Mouse (Mus musculus) MEL (cell line): Measurements from ENCODE around the gene Olfr1154. TPM values are rescaled to one million over a fixed set of nuclear protein-coding genes. Genes with fewer than 3 reads are reported as not detected.

Experiments used
- DNase-seq: peaks from one replicate; pipeline ENCODE4 v3.0.0; 2011; ENCODE audit warnings: low read depth, low spot score
- H3K27ac ChIP-seq: 2 replicates; pipeline ENCODE4 v1.5.1; 2012; ENCODE audit warnings: low read depth, mild to moderate bottlenecking, control low read depth, low read length, moderate library complexity; ENCODE audit not compliant: control insufficient read depth
- H3K27me3 ChIP-seq, 2 experiments: fragments of 150-350 bp in 1 of 2; sonication (generic) in 1 of 2; 2 replicates each; pipeline ENCODE4 v1.6.1; 2012; ENCODE audit warnings: low read length in 2 of 2, mild to moderate bottlenecking in 2 of 2, improper control_type of control experiment in 1 of 2, moderate library complexity in 1 of 2; ENCODE audit not compliant: insufficient read depth in 2 of 2, control insufficient read depth in 1 of 2
- H3K36me3 ChIP-seq, 2 experiments: 2 replicates each; pipeline ENCODE4 v1.6.1; 2012 to 2014; ENCODE audit warnings: low read length in 2 of 2, improper control_type of control experiment in 1 of 2, inconsistent platforms in 1 of 2, mild to moderate bottlenecking in 1 of 2; ENCODE audit not compliant: insufficient read depth in 2 of 2, control insufficient read depth in 1 of 2
- H3K4me1 ChIP-seq, 2 experiments: fragments of 150-350 bp in 1 of 2; sonication (generic) in 1 of 2; 2 replicates each; pipeline ENCODE4 v1.6.1; 2012; ENCODE audit warnings: low read length in 2 of 2, improper control_type of control experiment in 1 of 2, mild to moderate bottlenecking in 1 of 2; ENCODE audit not compliant: insufficient read depth in 2 of 2, control insufficient read depth in 1 of 2
- H3K4me3 ChIP-seq, 2 experiments: fragments of 150-350 bp in 1 of 2; sonication (generic) in 1 of 2; 2 replicates each; pipeline ENCODE4 v1.5.1; 2012; ENCODE audit warnings: low read depth in 2 of 2, low read length in 2 of 2, mild to moderate bottlenecking in 2 of 2, moderate library complexity in 2 of 2, control low read depth in 1 of 2, improper control_type of control experiment in 1 of 2; ENCODE audit not compliant: control insufficient read depth in 1 of 2, insufficient read depth in 1 of 2
- H3K79me2 ChIP-seq: 2 replicates; pipeline ENCODE4 v1.6.1; 2012; ENCODE audit warnings: mild to moderate bottlenecking, low read length, moderate library complexity; ENCODE audit not compliant: control insufficient read depth, poor library complexity, insufficient read depth
- H3K9ac ChIP-seq: 2 replicates; pipeline ENCODE4 v1.6.1; 2012; ENCODE audit warnings: low read depth, mild to moderate bottlenecking, control low read depth, low read length, moderate library complexity; ENCODE audit not compliant: control insufficient read depth, poor library complexity, severe bottlenecking
- H3K9me3 ChIP-seq: fragments of 150-350 bp; sonication (generic); replicated peaks from 2 replicates; pipeline ENCODE4 v1.6.1; 2012; ENCODE audit warnings: mild to moderate bottlenecking, low read length, improper control_type of control experiment, moderate library complexity; ENCODE audit not compliant: insufficient read depth
- BHLHE40 ChIP-seq: IDR thresholded peaks from 2 replicates; pipeline ENCODE4 v1.6.1; 2012; ENCODE audit warnings: low read depth, mild to moderate bottlenecking, inconsistent platforms, low read length, improper control_type of control experiment, borderline replicate concordance
- CHD2 ChIP-seq: IDR thresholded peaks from 2 replicates; pipeline ENCODE4 v1.6.1; 2011; ENCODE audit warnings: low read length, improper control_type of control experiment
- ETS1 ChIP-seq: IDR thresholded peaks from 2 replicates; pipeline ENCODE4 v1.6.1; 2012; ENCODE audit warnings: low read depth, mild to moderate bottlenecking, inconsistent platforms, low read length, improper control_type of control experiment, moderate library complexity
- GABPA ChIP-seq: IDR thresholded peaks from 2 replicates; pipeline ENCODE4 v1.6.1; 2012; ENCODE audit warnings: low read depth, mild to moderate bottlenecking, inconsistent platforms, low read length, improper control_type of control experiment, moderate library complexity
- HCFC1 ChIP-seq: IDR thresholded peaks from 2 replicates; pipeline ENCODE4 v1.6.1; 2012; ENCODE audit warnings: low read depth, mild to moderate bottlenecking, inconsistent platforms, low read length, improper control_type of control experiment, moderate library complexity
- MAX ChIP-seq: IDR thresholded peaks from 2 replicates; pipeline ENCODE4 v1.6.1; 2011; ENCODE audit warnings: low read length, improper control_type of control experiment
- MEF2A ChIP-seq: IDR thresholded peaks from 2 replicates; pipeline ENCODE4 v1.6.1; 2014; ENCODE audit warnings: low read depth, mild to moderate bottlenecking, inconsistent platforms, low read length, improper control_type of control experiment; ENCODE audit not compliant: poor library complexity, insufficient replicate concordance, severe bottlenecking; ENCODE audit errors: extremely low read depth
- MXI1 ChIP-seq: IDR thresholded peaks from 2 replicates; pipeline ENCODE4 v1.6.1; 2011; ENCODE audit warnings: mild to moderate bottlenecking, low read depth, low read length, improper control_type of control experiment
- MYC ChIP-seq: IDR thresholded peaks from 2 replicates; pipeline ENCODE4 v1.6.1; 2011; ENCODE audit warnings: low read depth, mild to moderate bottlenecking, low read length, improper control_type of control experiment, moderate library complexity
- POLR2AphosphoS2 ChIP-seq: IDR thresholded peaks from 2 replicates; pipeline ENCODE4 v1.6.1; 2011; ENCODE audit warnings: low read length, improper control_type of control experiment
- POLR2AphosphoS5 ChIP-seq: IDR thresholded peaks from 2 replicates; pipeline ENCODE4 v1.6.1; 2012; ENCODE audit warnings: low read depth, borderline replicate concordance, mild to moderate bottlenecking, inconsistent platforms, low read length, moderate library complexity, mixed read lengths
- TCF12 ChIP-seq: IDR thresholded peaks from 2 replicates; pipeline ENCODE4 v1.6.1; 2014; ENCODE audit warnings: low read depth, mild to moderate bottlenecking, inconsistent platforms, low read length, improper control_type of control experiment, moderate library complexity
- UBTF ChIP-seq: IDR thresholded peaks from 2 replicates; pipeline ENCODE4 v1.6.1; 2012; ENCODE audit warnings: low read depth, mild to moderate bottlenecking, inconsistent platforms, low read length, improper control_type of control experiment, moderate library complexity, borderline replicate concordance; ENCODE audit not compliant: insufficient read depth
- ZMIZ1 ChIP-seq: IDR thresholded peaks from 2 replicates; pipeline ENCODE4 v1.6.1; 2012; ENCODE audit warnings: low read depth, mild to moderate bottlenecking, inconsistent platforms, low read length, improper control_type of control experiment, moderate library complexity
- ZNF384 ChIP-seq: IDR thresholded peaks from 2 replicates; pipeline ENCODE4 v1.6.1; 2012; ENCODE audit warnings: low read depth, mild to moderate bottlenecking, inconsistent platforms, low read length, improper control_type of control experiment
- polyA plus RNA-seq, 2 experiments: library from polyadenylated mRNA; stranded (reverse) in 1 of 2; unstranded in 1 of 2; fragments of >175 nt in 1 of 2; fragments of >200 nt in 1 of 2; gene quantifications; 2 replicates each; pipeline versions ENCODE4 v1.2.1 to v1.2.4; 2012; ENCODE audit warnings: low replicate concordance in 2 of 2, low read depth in 1 of 2; ENCODE audit not compliant: insufficient read length in 2 of 2, insufficient read depth in 1 of 2, missing spikeins in 1 of 2
- total RNA-seq: library from RNA; depleted of rRNA; stranded (reverse); fragments of 300-350 nt; gene quantifications from 2 replicates; pipeline ENCODE4 v1.2.3, GENCODE M21; 2012; rRNA removed

Gene Olfr1154
- not detected in 2 replicates for total RNA-seq
- polyA plus RNA-seq, result not detected

DNA sequence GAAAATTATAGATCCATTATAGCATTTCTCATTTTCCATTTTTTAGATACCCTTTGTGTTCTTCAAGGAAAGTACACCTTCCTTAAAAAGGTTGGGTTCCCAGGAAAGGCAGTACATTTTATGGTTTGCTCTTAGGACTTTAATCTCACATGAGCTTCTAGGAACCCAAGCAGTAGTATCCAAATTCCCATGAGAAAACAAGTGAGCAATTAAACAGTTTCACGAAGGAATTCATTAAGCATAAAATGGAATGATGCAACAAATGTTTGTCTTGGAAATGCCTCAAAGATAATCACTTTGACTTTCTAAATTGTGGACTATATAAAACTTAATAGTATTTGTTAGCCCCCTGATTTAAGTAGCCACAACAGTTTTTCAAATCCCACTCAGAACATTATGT lies at the start of gene Olfr1154:
Gene Olfr1154, minus strand, starts transcription at position 101 of the 400 bp plus-strand sequence.
- no peak for TF ChIP-seq MEF2A
- no peak for TF ChIP-seq BHLHE40
- no peaks in the 10 kb centered on the region for H3K36me3 ChIP-seq
- no peaks in the 10 kb centered on the region for H3K4me1 ChIP-seq
- H3K79me2 ChIP-seq, result no peaks in the 10 kb centered on the region
- no peak within 1 kb of the TSS for H3K9ac ChIP-seq
- no peak within 1 kb of the TSS for H3K27ac ChIP-seq
- no peak within 1 kb of the TSS for H3K4me3 ChIP-seq
- DNase-seq, result no peak
- H3K27me3 ChIP-seq, result no peaks in the 10 kb centered on the region
- H3K9me3 ChIP-seq, result no peaks in the 10 kb centered on the region

DNA sequence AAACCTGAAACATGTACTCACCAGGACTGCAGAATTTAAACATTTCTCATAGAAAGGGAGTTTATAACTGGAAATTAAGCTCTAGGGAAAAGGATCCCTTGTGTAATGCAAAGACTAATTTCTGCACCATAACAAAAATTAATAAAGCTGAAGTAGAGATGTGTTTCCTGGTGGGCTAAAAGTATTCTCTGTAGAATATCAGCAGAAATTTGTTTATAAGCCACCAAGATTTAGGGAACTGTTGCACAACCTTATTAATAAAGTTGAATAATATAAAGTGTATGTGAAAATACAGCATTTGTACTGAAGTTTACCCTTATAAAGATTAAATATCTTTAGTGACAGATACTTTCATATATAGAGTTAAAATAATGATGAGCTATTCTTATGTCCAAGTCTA lies 48.0 kb upstream of the Olfr1154 start, which contains the start of gene Olfr1156:
Gene Olfr1156, minus strand, starts transcription at position 101 of the 400 bp plus-strand sequence.
- TF ChIP-seq CHD2 (no peak), ETS1 (no peak), POLR2AphosphoS5 (no peak), MAX (no peak), HCFC1 (no peak), MXI1 (no peak), GABPA (no peak), POLR2AphosphoS2 (no peak), ZMIZ1 (no peak), UBTF (no peak), MYC (no peak), ZNF384 (no peak), TCF12 (no peak)
- TF ChIP-seq, all 39 proteins: peak for 0
- Histone ChIP-seq H3K36me3 (no peaks in the 10 kb centered on the region), H3K4me1 (no peaks in the 10 kb centered on the region), H3K4me3 (no peak within 1 kb of the TSS), H3K79me2 (no peaks in the 10 kb centered on the region), H3K27me3 (no peaks in the 10 kb centered on the region), H3K27ac (no peak within 1 kb of the TSS), H3K9me3 (no peaks in the 10 kb centered on the region), H3K9ac (no peak within 1 kb of the TSS)
- no peak for DNase-seq
